Mouse (Mus musculus) cerebellum, postnatal 14 days (tissue): ENCODE results near the gene Apln.
A peak's percentile ranks its signal among the peaks of the same experiment; 100 is the strongest.

Experiments used
- DNase-seq, 2 experiments: peaks; one replicate each; pipeline ENCODE4 v3.0.0; 2021; ENCODE audit warnings: mixed read lengths in 2 of 2

Apln gene

GRCm38 (mm10) chrX:48016906-48017601 is 17.6 kb downstream of the Apln start:
- DNase-seq, result peak in 1 of 2 experiments; percentile 46

GRCm38 (mm10) chrX:48011656-48012055 is 23.0 kb downstream of the Apln start:
- DNase-seq, result peak; percentile 71 to 86

GRCm38 (mm10) chrX:48006062-48006461 is 28.6 kb downstream of the Apln start:
- DNase-seq, result no peak

GRCm38 (mm10) chrX:48004786-48005185 is 29.9 kb downstream of the Apln start:
- no peak for DNase-seq

GRCm38 (mm10) chrX:48001151-48001550 is 33.5 kb downstream of the Apln start:
- no peak for DNase-seq

- DNase-seq, result no peak
Measured at GRCm38 (mm10) chrX:47998412-47998811, 36.2 kb downstream of the Apln start.

- peak; percentile 86 to 92 for DNase-seq
Measured at GRCm38 (mm10) chrX:47992606-47993005, 42.0 kb downstream of the Apln start.

GRCm38 (mm10) chrX:47988024-47988423 is 46.6 kb downstream of the Apln start:
- DNase-seq, result no peak

GRCm38 (mm10) chrX:47985000-47985619 is 49.5 kb downstream of the Apln start:
- DNase-seq, result peak; percentile 75 to 83

- no peak for DNase-seq
Measured at GRCm38 (mm10) chrX:47977078-47977477, 57.6 kb downstream of the Apln start.

GRCm38 (mm10) chrX:47976551-47976950 is 58.1 kb downstream of the Apln start:
- DNase-seq, result no peak
